Mouse (Mus musculus): Measurements from ENCODE around the gene Lrrc27.
A peak's percentile ranks its signal among the peaks of the same experiment; 100 is the strongest.

Gene Lrrc27

GRCm38 (mm10) chr7:139214596-139215340 is 2.0 kb downstream of the Lrrc27 start:
- DNase-seq = no peak

GRCm38 (mm10) chr7:139215516-139215915 is 2.7 kb downstream of the Lrrc27 start:
- DNase-seq = no peak

- DNase-seq = no peak
These were observed 3.2 kb downstream of the Lrrc27 start for GRCm38 (mm10) chr7:139215946-139216345.

- DNase-seq = no peak
These were observed 3.7 kb downstream of the Lrrc27 start for GRCm38 (mm10) chr7:139216464-139216863.

GRCm38 (mm10) chr7:139217046-139217445 is 4.3 kb downstream of the Lrrc27 start:
- DNase-seq = no peak

- DNase-seq = no peak
These were observed 6.0 kb downstream of the Lrrc27 start for GRCm38 (mm10) chr7:139218641-139219415.

GRCm38 (mm10) chr7:139219486-139219885 is 6.7 kb downstream of the Lrrc27 start:
- no peak for DNase-seq

GRCm38 (mm10) chr7:139220303-139220702 is 7.5 kb downstream of the Lrrc27 start:
- DNase-seq = peak; percentile 38

GRCm38 (mm10) chr7:139221072-139221471 is 8.3 kb downstream of the Lrrc27 start:
- DNase-seq = peak; percentile 46

- DNase-seq = no peak
These were observed 9.1 kb downstream of the Lrrc27 start for GRCm38 (mm10) chr7:139221856-139222255.

- no peak for DNase-seq
These were observed 9.6 kb downstream of the Lrrc27 start for GRCm38 (mm10) chr7:139222341-139222740.

GRCm38 (mm10) chr7:139224070-139224469 is 11.3 kb downstream of the Lrrc27 start:
- no peak for DNase-seq

- DNase-seq = no peak
These were observed 11.9 kb downstream of the Lrrc27 start for GRCm38 (mm10) chr7:139224725-139225124.

- DNase-seq = no peak
These were observed 13.6 kb downstream of the Lrrc27 start for GRCm38 (mm10) chr7:139226416-139226815.

- no peak for DNase-seq
These were observed 15.8 kb downstream of the Lrrc27 start for GRCm38 (mm10) chr7:139228447-139229171.

GRCm38 (mm10) chr7:139229837-139230236 is 17.0 kb downstream of the Lrrc27 start:
- no peak for DNase-seq

- no peak for DNase-seq
These were observed 17.5 kb downstream of the Lrrc27 start for GRCm38 (mm10) chr7:139230241-139230640.

- peak; percentile 84 for DNase-seq
These were observed 20.9 kb downstream of the Lrrc27 start for GRCm38 (mm10) chr7:139233714-139234113.

- peak; percentile 42 for DNase-seq
These were observed 21.8 kb downstream of the Lrrc27 start for GRCm38 (mm10) chr7:139234426-139235188.

- DNase-seq = no peak
These were observed 23.0 kb downstream of the Lrrc27 start for GRCm38 (mm10) chr7:139235651-139236358.

- no peak for DNase-seq
These were observed 26.6 kb downstream of the Lrrc27 start for GRCm38 (mm10) chr7:139239432-139239831.

GRCm38 (mm10) chr7:139246086-139246485 is 33.3 kb downstream of the Lrrc27 start:
- DNase-seq = no peak
